In genomic region chr3:6730066-6730465, GRCm38 (mm10) we compare ENCODE assay signal across 23 mouse cellular contexts.
DNase-seq lines count a peak whose midpoint lies in the region; ATAC-seq and TF ChIP-seq lines count a peak whose summit lies in the region.
"Had no signal": no experiment of that assay in that cellular context is flagged by ENCODE, and none has a peak within 500 bp of the region (broad histone marks: within the 10 kb centered on the region; RNA-seq: fewer than 3 reads in every experiment).

No protein-coding gene starts in this region.

- ATAC-seq in kidney, embryonic 14.5 days (ENCODE audit: low FRiP score, low TSS enrichment), result no peak
- no peak for ATAC-seq in limb, embryonic 14.5 days (ENCODE audit: low FRiP score, low read depth)
- ATAC-seq: CD4-positive, CD25-positive, alpha-beta regulatory T cell, adult 4 months; forebrain, embryonic 15.5 days; hindbrain, postnatal 0 days had no signal

- DNase-seq in embryo, embryonic 11 days, result peak; percentile 14
- no peak for DNase-seq in embryo, embryonic 10.5 days (ENCODE audit: low spot score)
- peak; percentile 2 for DNase-seq in kidney, postnatal 4 days
- peak; percentile 22 for DNase-seq in MEL (ENCODE audit: low read depth, low spot score)
- DNase-seq in limb, embryonic 14.5 days (ENCODE audit: low spot score), result peak; percentile 75
- no peak for DNase-seq in layer of hippocampus, adult 18-20 months (ENCODE audit: low spot score in 2 of 2)
- DNase-seq: adrenal gland, postnatal 10 days; B cell, adult 2 months; cerebellum, adult 18-20 months; cerebellum, adult 9-11 months; cerebellum, postnatal 36 days; gastrocnemius, postnatal 10 days; heart, adult 18-20 months; heart, postnatal 10 days; heart, postnatal 4 days had no signal

- no peak overlapping the region for H3K9ac ChIP-seq in kidney, embryonic 14.5 days (ENCODE audit: low read depth, low read length)
- H3K9ac ChIP-seq in MEL (ENCODE audit: control insufficient read depth, low read depth, low read length, poor library complexity, severe bottlenecking), result no peak overlapping the region
- H3K9ac ChIP-seq in limb, embryonic 14.5 days (ENCODE audit: low read depth, low read length, severe bottlenecking), result no peak overlapping the region
- H3K9ac ChIP-seq: embryonic facial prominence, embryonic 13.5 days; forebrain, embryonic 15.5 days; hindbrain, embryonic 13.5 days had no signal

- no peaks in the 10 kb centered on the region for H3K36me3 ChIP-seq in kidney, embryonic 14.5 days (ENCODE audit: control insufficient read depth, insufficient read depth, low read length)
- H3K36me3 ChIP-seq in MEL (ENCODE audit: control insufficient read depth in 1 of 2, insufficient read depth in 2 of 2, low read length in 2 of 2), result no peaks in the 10 kb centered on the region
- no peaks in the 10 kb centered on the region for H3K36me3 ChIP-seq in limb, embryonic 14.5 days (ENCODE audit: control insufficient read depth, insufficient read depth, low read length)
- H3K36me3 ChIP-seq: embryonic facial prominence, embryonic 13.5 days; forebrain, embryonic 15.5 days; G1E; heart, embryonic 10.5 days; hindbrain, embryonic 13.5 days had no signal

- no peaks in the 10 kb centered on the region for H3K79me2 ChIP-seq in MEL (ENCODE audit: control insufficient read depth, insufficient read depth, low read length, poor library complexity)

- H3K4me3 ChIP-seq in kidney, embryonic 14.5 days (ENCODE audit: low read length), result no peak overlapping the region
- no peak overlapping the region for H3K4me3 ChIP-seq in MEL (ENCODE audit: control insufficient read depth in 1 of 2, insufficient read depth in 1 of 2, low read depth in 2 of 2, low read length in 2 of 2)
- no peak overlapping the region for H3K4me3 ChIP-seq in limb, embryonic 14.5 days (replicated peaks; ENCODE audit: low read length)
- H3K4me3 ChIP-seq: embryonic facial prominence, embryonic 13.5 days; forebrain, embryonic 15.5 days; heart, embryonic 10.5 days; hindbrain, embryonic 13.5 days had no signal

- H3K4me1 ChIP-seq in kidney, embryonic 14.5 days (ENCODE audit: control insufficient read depth, insufficient read depth, low read length), result no peaks in the 10 kb centered on the region
- no peaks in the 10 kb centered on the region for H3K4me1 ChIP-seq in MEL (ENCODE audit: control insufficient read depth in 1 of 2, insufficient read depth in 2 of 2, low read length in 2 of 2)
- 0 out of 2 replicates have a peak, but pooled peaks cover 7% of the 10 kb centered on the region for H3K4me1 ChIP-seq in limb, embryonic 14.5 days (ENCODE audit: control insufficient read depth, insufficient read depth, low read length)
- H3K4me1 ChIP-seq: embryonic facial prominence, embryonic 13.5 days; forebrain, embryonic 15.5 days; heart, embryonic 10.5 days had no signal

- TF ChIP-seq POLR2A in MEL (IDR thresholded peaks at IDR 0.05; ENCODE audit: control insufficient read depth in 1 of 2, insufficient read depth in 1 of 2, low read depth in 1 of 2, low read length in 2 of 2, poor library complexity in 1 of 2), result no peak
- TF ChIP-seq POLR2A in limb, embryonic 14.5 days (IDR thresholded peaks at IDR 0.05; ENCODE audit: borderline replicate concordance, extremely low read depth, insufficient read depth, insufficient read length), result no peak

- no peak overlapping the region for H3K4me2 ChIP-seq in kidney, embryonic 14.5 days (replicated peaks; ENCODE audit: low read depth, low read length)
- H3K4me2 ChIP-seq in limb, embryonic 14.5 days (replicated peaks; ENCODE audit: low read depth, low read length, severe bottlenecking), result no peak overlapping the region
- H3K4me2 ChIP-seq: embryonic facial prominence, embryonic 13.5 days; forebrain, embryonic 15.5 days; hindbrain, embryonic 13.5 days had no signal

- TF ChIP-seq CTCF in MEL (IDR thresholded peaks at IDR 0.05 in 2 of 3, conservative IDR thresholded peaks at IDR 0.05 in 1 of 3; ENCODE audit: control insufficient read depth in 1 of 3, insufficient read depth in 1 of 3, low read depth in 2 of 3, low read length in 3 of 3, poor library complexity in 1 of 3, severe bottlenecking in 1 of 3), result no peak

- H3K27ac ChIP-seq in kidney, embryonic 14.5 days (ENCODE audit: low read depth, low read length), result no peak overlapping the region
- no peak overlapping the region for H3K27ac ChIP-seq in MEL (ENCODE audit: control insufficient read depth, low read depth, low read length)
- H3K27ac ChIP-seq in limb, embryonic 14.5 days (replicated peaks; ENCODE audit: low read depth, low read length), result no peak overlapping the region
- H3K27ac ChIP-seq: embryonic facial prominence, embryonic 13.5 days; forebrain, embryonic 15.5 days; heart, embryonic 10.5 days; hindbrain, embryonic 13.5 days; hindbrain, postnatal 0 days had no signal

- H3K9me3 ChIP-seq in kidney, embryonic 14.5 days (ENCODE audit: control insufficient read depth, low read length), result 0 out of 2 replicates have a peak, but pooled peaks cover 2% of the 10 kb centered on the region
- no peaks in the 10 kb centered on the region for H3K9me3 ChIP-seq in MEL (replicated peaks; ENCODE audit: insufficient read depth, low read length)
- no peaks in the 10 kb centered on the region for H3K9me3 ChIP-seq in limb, embryonic 14.5 days (ENCODE audit: control insufficient read depth, low read length)
- H3K9me3 ChIP-seq: embryonic facial prominence, embryonic 13.5 days; forebrain, embryonic 15.5 days; G1E; heart, embryonic 10.5 days; hindbrain, embryonic 13.5 days had no signal

- H3K27me3 ChIP-seq in kidney, embryonic 14.5 days (ENCODE audit: control insufficient read depth, insufficient read depth, low read length), result no peaks in the 10 kb centered on the region
- no peaks in the 10 kb centered on the region for H3K27me3 ChIP-seq in MEL (ENCODE audit: control insufficient read depth in 1 of 2, insufficient read depth in 2 of 2, low read length in 2 of 2)
- H3K27me3 ChIP-seq in limb, embryonic 14.5 days (ENCODE audit: control insufficient read depth, insufficient read depth, low read length), result no peaks in the 10 kb centered on the region
- H3K27me3 ChIP-seq: embryonic facial prominence, embryonic 13.5 days; forebrain, embryonic 15.5 days; hindbrain, embryonic 13.5 days had no signal

- no peak for TF ChIP-seq EP300 in MEL (IDR thresholded peaks at IDR 0.05; ENCODE audit: low read depth in 1 of 2, low read length in 2 of 2)

- no peak for TF ChIP-seq RAD21 in MEL (IDR thresholded peaks at IDR 0.05; ENCODE audit: low read depth, low read length)

TF ChIP-seq in MEL, 35 proteins besides CTCF, POLR2A, EP300 and RAD21:
- no peak for TF ChIP-seq TAL1 (IDR thresholded peaks at IDR 0.05; ENCODE audit: low read length)
- no peak for TF ChIP-seq MXI1 (IDR thresholded peaks at IDR 0.05; ENCODE audit: low read depth, low read length)
- TF ChIP-seq GATA1 (IDR thresholded peaks at IDR 0.05; ENCODE audit: low read depth, low read length), result no peak
- TF ChIP-seq HCFC1 (IDR thresholded peaks at IDR 0.05; ENCODE audit: low read depth, low read length), result no peak
- TF ChIP-seq JUND (IDR thresholded peaks at IDR 0.05; ENCODE audit: low read depth, low read length), result no peak
- TF ChIP-seq ZKSCAN1 (IDR thresholded peaks at IDR 0.05; ENCODE audit: low read depth, low read length), result no peak

Comparison
In these comparisons a context has a peak if more than half of its experiments do, and no peak if none do; other contexts are left out.
1. DNase-seq: peak in embryo, embryonic 11 days (single experiment), kidney, postnatal 4 days (2 of 2), MEL (single experiment) and limb, embryonic 14.5 days (single experiment); none in embryo, embryonic 10.5 days (single experiment) and layer of hippocampus, adult 18-20 months (0 of 2).